13 mouse cellular contexts compared by ENCODE assay signal in genomic region chr8:117308303-117309095, GRCm38 (mm10). TPM values are rescaled to one million over a fixed set of nuclear protein-coding genes. Genes with fewer than 3 reads are reported as not detected.
A peak's percentile ranks its signal among the peaks of the same experiment; 100 is the strongest.
DNase-seq lines count a peak whose midpoint lies in the region; ATAC-seq lines count a peak whose summit lies in the region.
"Had no signal": no experiment of that assay in that cellular context is flagged by ENCODE, and none has a peak within 500 bp of the region (broad histone marks: within the 10 kb centered on the region; RNA-seq: fewer than 3 reads in every experiment).

No protein-coding gene starts in this region.

- no peak for ATAC-seq in hindbrain, embryonic 14.5 days (ENCODE audit: low FRiP score)
- no peak for ATAC-seq in stomach, embryonic 15.5 days (ENCODE audit: insufficient read depth, low FRiP score, low read depth)
- ATAC-seq: forebrain, embryonic 16.5 days had no signal

- H3K9me3 ChIP-seq in hindbrain, embryonic 14.5 days (ENCODE audit: control insufficient read depth, low read length) = no peaks in the 10 kb centered on the region
- H3K9me3 ChIP-seq in hindbrain, embryonic 10.5 days = no peaks in the 10 kb centered on the region
- H3K9me3 ChIP-seq in stomach, embryonic 15.5 days = no peaks in the 10 kb centered on the region

- peaks cover 22% of the 10 kb centered on the region for H3K4me1 ChIP-seq in hindbrain, embryonic 14.5 days (replicated peaks; ENCODE audit: control insufficient read depth, insufficient read depth, low read length)
- peaks cover 53% of the 10 kb centered on the region for H3K4me1 ChIP-seq in hindbrain, embryonic 10.5 days (replicated peaks)
- peaks cover 26% of the 10 kb centered on the region for H3K4me1 ChIP-seq in stomach, embryonic 15.5 days

- no peak overlapping the region for H3K4me2 ChIP-seq in hindbrain, embryonic 14.5 days (replicated peaks)
- no peak overlapping the region for H3K4me2 ChIP-seq in stomach, embryonic 15.5 days

- no peak overlapping the region for H3K27ac ChIP-seq in hindbrain, embryonic 14.5 days
- no peak overlapping the region for H3K27ac ChIP-seq in hindbrain, embryonic 10.5 days
- peak overlapping the region; percentile 44; the same call in 1 of the 2 replicates for H3K27ac ChIP-seq in stomach, embryonic 15.5 days

- H3K27me3 ChIP-seq in hindbrain, embryonic 14.5 days (ENCODE audit: control insufficient read depth, insufficient read depth, low read length) = no peaks in the 10 kb centered on the region
- H3K27me3 ChIP-seq in hindbrain, embryonic 10.5 days (ENCODE audit: insufficient read depth, poor library complexity, severe bottlenecking) = no peaks in the 10 kb centered on the region
- no peaks in the 10 kb centered on the region for H3K27me3 ChIP-seq in stomach, embryonic 15.5 days (replicated peaks)

- DNase-seq in hindbrain, embryonic 14.5 days (ENCODE audit: low spot score) = peak; percentile 23
- no peak for DNase-seq in hindbrain, embryonic 10.5 days (ENCODE audit: low spot score)
- DNase-seq in ovary, adult 18-20 months (ENCODE audit: low spot score) = peak; percentile 31
- DNase-seq in ovary, postnatal 10 days (ENCODE audit: low spot score) = no peak
- peak; percentile 83 for DNase-seq in kidney, postnatal 14 days
- DNase-seq in urinary bladder, postnatal 25 days (ENCODE audit: low spot score) = no peak
- no peak for DNase-seq in embryo, embryonic 11 days
- DNase-seq: adrenal gland, postnatal 10 days; heart, postnatal 4 days; lung, postnatal 36 days; spleen, adult 18-20 months had no signal

- no peak overlapping the region for H3K4me3 ChIP-seq in hindbrain, embryonic 14.5 days (replicated peaks; ENCODE audit: low read length)
- no peak overlapping the region for H3K4me3 ChIP-seq in hindbrain, embryonic 10.5 days
- H3K4me3 ChIP-seq in stomach, embryonic 15.5 days (replicated peaks) = no peak overlapping the region

- WGBS in hindbrain, embryonic 14.5 days = 86% methylated on average over 13 of the region's 13 CpGs
- WGBS in hindbrain, embryonic 10.5 days = 87% methylated on average over 13 of the region's 13 CpGs
- 68% methylated on average over 13 of the region's 13 CpGs for WGBS in stomach, embryonic 15.5 days

- no peak overlapping the region for H3K9ac ChIP-seq in hindbrain, embryonic 14.5 days
- no peak overlapping the region for H3K9ac ChIP-seq in stomach, embryonic 15.5 days

- no peaks in the 10 kb centered on the region for H3K36me3 ChIP-seq in hindbrain, embryonic 14.5 days (replicated peaks; ENCODE audit: control insufficient read depth, insufficient read depth)
- H3K36me3 ChIP-seq in hindbrain, embryonic 10.5 days = peaks cover 14% of the 10 kb centered on the region; the same call in 1 of the 2 replicates
- H3K36me3 ChIP-seq in stomach, embryonic 15.5 days = no peaks in the 10 kb centered on the region

RNA-seq across cellular contexts. Expression of gene Cmip, which starts 51.6 kb away (rescaled TPM):
- 131 and 143 TPM in 2 replicates for polyA plus RNA-seq in hindbrain, embryonic 14.5 days (2014; fragmentation: Nextera tagmentation; extraction: Ambion mirVana)
- 10.6 and 14.0 TPM in 2 replicates for polyA plus RNA-seq in hindbrain, embryonic 10.5 days (2016; fragmentation: Nextera tagmentation; extraction: Ambion mirVana)
- polyA plus RNA-seq in stomach, embryonic 15.5 days (2015; fragmentation: Nextera tagmentation; extraction: Ambion mirVana) = 31.8 and 32.1 TPM in 2 replicates

Comparison
In these comparisons a context has a peak if more than half of its experiments do, and no peak if none do; other contexts are left out.
1. DNase-seq: peak in hindbrain, embryonic 14.5 days (single experiment), ovary, adult 18-20 months (single experiment) and kidney, postnatal 14 days (single experiment); none in hindbrain, embryonic 10.5 days (single experiment), ovary, postnatal 10 days (single experiment), urinary bladder, postnatal 25 days (single experiment) and embryo, embryonic 11 days (single experiment).